In genomic region chr3:96277800-96278624, GRCm38 (mm10) we compare ENCODE assay signal across 8 mouse cellular contexts. TPM values are rescaled to one million over a fixed set of nuclear protein-coding genes. Genes with fewer than 3 reads are reported as not detected.
DNase-seq lines count a peak whose midpoint lies in the region; ATAC-seq lines count a peak whose summit lies in the region.

No protein-coding gene starts in this region.

- peak overlapping the region; percentile 43 to 51 for H3K4me3 ChIP-seq in heart, embryonic 14.5 days (ENCODE audit: control insufficient read depth in 1 of 2, insufficient read depth in 1 of 2, low read depth in 1 of 2, low read length in 2 of 2)
- peak overlapping the region; percentile 64 for H3K4me3 ChIP-seq in liver, embryonic 12.5 days
- H3K4me3 ChIP-seq in stomach, embryonic 14.5 days (ENCODE audit: low read depth, low read length) = peak overlapping the region; percentile 39

- peak; percentile 92 to 97 for DNase-seq in CD8-positive naive resting alpha-beta T cell, adult 2 months (ENCODE audit: low read depth in 2 of 2, low spot score in 2 of 2)
- peak; percentile 63 for DNase-seq in c-Kit-negative CD71-positive TER-119-positive erythroid progenitor cells, embryonic 14.5 days (ENCODE audit: low read depth, low spot score)
- peak; percentile 90 for DNase-seq in fibroblast of lung, adult 2 months (ENCODE audit: low read depth)
- peak; percentile 95 for DNase-seq in kidney, postnatal 10 days
- DNase-seq in naive thymus-derived CD4-positive, alpha-beta T cell, adult 2 months (ENCODE audit: low read depth) = peak; percentile 97

- WGBS in heart, embryonic 14.5 days = under 1% methylated on average over 49 of the region's 49 CpGs
- WGBS in liver, embryonic 12.5 days (ENCODE audit: insufficient replicate concordance) = 1% methylated on average over 49 of the region's 49 CpGs
- under 1% methylated on average over 49 of the region's 49 CpGs for WGBS in stomach, embryonic 14.5 days

- peaks cover 0 to 3% of the 10 kb centered on the region in 2 experiments; a peak in 1 of 4 replicates for H3K4me1 ChIP-seq in heart, embryonic 14.5 days (ENCODE audit: control insufficient read depth in 2 of 2, insufficient read depth in 2 of 2, low read length in 2 of 2)
- peaks cover 25% of the 10 kb centered on the region for H3K4me1 ChIP-seq in liver, embryonic 12.5 days
- 0 out of 2 replicates have a peak, but pooled peaks cover 7% of the 10 kb centered on the region for H3K4me1 ChIP-seq in stomach, embryonic 14.5 days (ENCODE audit: control insufficient read depth, insufficient read depth, low read length)

- no peaks in the 10 kb centered on the region for H3K36me3 ChIP-seq in heart, embryonic 14.5 days (ENCODE audit: control insufficient read depth, insufficient read depth, low read length)
- no peaks in the 10 kb centered on the region for H3K36me3 ChIP-seq in liver, embryonic 12.5 days
- no peaks in the 10 kb centered on the region for H3K36me3 ChIP-seq in stomach, embryonic 14.5 days (ENCODE audit: control insufficient read depth, insufficient read depth, low read length)

- H3K9me3 ChIP-seq in heart, embryonic 14.5 days (ENCODE audit: control insufficient read depth, low read length) = no peaks in the 10 kb centered on the region
- no peaks in the 10 kb centered on the region for H3K9me3 ChIP-seq in liver, embryonic 12.5 days (replicated peaks)
- H3K9me3 ChIP-seq in stomach, embryonic 14.5 days (ENCODE audit: control insufficient read depth, low read depth, low read length) = no peaks in the 10 kb centered on the region

- H3K4me2 ChIP-seq in heart, embryonic 14.5 days (ENCODE audit: low read length) = peak overlapping the region; percentile 84
- peak overlapping the region; percentile 92 for H3K4me2 ChIP-seq in liver, embryonic 12.5 days
- peak overlapping the region; percentile 72 for H3K4me2 ChIP-seq in stomach, embryonic 14.5 days (replicated peaks; ENCODE audit: low read depth, low read length)

- H3K27me3 ChIP-seq in heart, embryonic 14.5 days (ENCODE audit: control insufficient read depth, insufficient read depth, low read length) = peaks cover 8% of the 10 kb centered on the region; the same call in 1 of the 2 replicates
- H3K27me3 ChIP-seq in liver, embryonic 12.5 days (replicated peaks) = peaks cover 23% of the 10 kb centered on the region
- no peaks in the 10 kb centered on the region for H3K27me3 ChIP-seq in stomach, embryonic 14.5 days (ENCODE audit: control insufficient read depth, insufficient read depth, low read length)

- peak overlapping the region; percentile 76 to 85 for H3K27ac ChIP-seq in heart, embryonic 14.5 days (replicated peaks in 1 of 2; ENCODE audit: control insufficient read depth in 1 of 2, insufficient read depth in 1 of 2, low read depth in 2 of 2, low read length in 2 of 2)
- H3K27ac ChIP-seq in liver, embryonic 12.5 days = peak overlapping the region; percentile 80
- peak overlapping the region; percentile 74 for H3K27ac ChIP-seq in stomach, embryonic 14.5 days (ENCODE audit: low read length)

- peak; percentile 83 for ATAC-seq in heart, embryonic 14.5 days (ENCODE audit: insufficient number of reproducible peaks, insufficient read depth, low FRiP score, low read depth)
- ATAC-seq in liver, embryonic 12.5 days = peak; percentile 90
- peak; percentile 90 for ATAC-seq in stomach, embryonic 14.5 days (ENCODE audit: insufficient number of reproducible peaks, insufficient read depth, low FRiP score, low read depth)

- peak overlapping the region; percentile 63 for H3K9ac ChIP-seq in heart, embryonic 14.5 days (ENCODE audit: low read length)
- H3K9ac ChIP-seq in liver, embryonic 12.5 days = peak overlapping the region; percentile 80
- peak overlapping the region; percentile 43 for H3K9ac ChIP-seq in stomach, embryonic 14.5 days (replicated peaks; ENCODE audit: low read depth, low read length)

RNA-seq across cellular contexts. Expression of gene Hist2h2bb, which starts 8.5 kb away (rescaled TPM):
- polyA plus RNA-seq in heart, embryonic 14.5 days (2014; fragmentation: Nextera tagmentation; extraction: Ambion mirVana) = 4.0 and 7.9 TPM in 2 replicates
- polyA plus RNA-seq in liver, embryonic 12.5 days (2016; fragmentation: Nextera tagmentation; extraction: Ambion mirVana) = 23.6 and 31.6 TPM in 2 replicates
- polyA plus RNA-seq in stomach, embryonic 14.5 days (2014; fragmentation: Nextera tagmentation; extraction: Ambion mirVana) = 20.5 and 23.7 TPM in 2 replicates

RNA-seq across cellular contexts. Expression of gene Hist2h3b, which starts 9.6 kb away (rescaled TPM):
- polyA plus RNA-seq in heart, embryonic 14.5 days (2014; fragmentation: Nextera tagmentation; extraction: Ambion mirVana) = 26.9 and 32.0 TPM in 2 replicates
- polyA plus RNA-seq in liver, embryonic 12.5 days (2016; fragmentation: Nextera tagmentation; extraction: Ambion mirVana) = 99.1 and 113 TPM in 2 replicates
- 68.9 and 80.2 TPM in 2 replicates for polyA plus RNA-seq in stomach, embryonic 14.5 days (2014; fragmentation: Nextera tagmentation; extraction: Ambion mirVana)

RNA-seq across cellular contexts. Expression of gene Hist2h4, which starts 14.9 kb away (rescaled TPM):
- polyA plus RNA-seq in heart, embryonic 14.5 days (2014; fragmentation: Nextera tagmentation; extraction: Ambion mirVana) = 3.4 and 5.0 TPM in 2 replicates
- polyA plus RNA-seq in liver, embryonic 12.5 days (2016; fragmentation: Nextera tagmentation; extraction: Ambion mirVana) = 27.0 and 29.3 TPM in 2 replicates
- 9.6 and 15.0 TPM in 2 replicates for polyA plus RNA-seq in stomach, embryonic 14.5 days (2014; fragmentation: Nextera tagmentation; extraction: Ambion mirVana)

RNA-seq across cellular contexts. Expression of gene Fcgr1, which starts 15.8 kb away (rescaled TPM):
- polyA plus RNA-seq in heart, embryonic 14.5 days (2014; fragmentation: Nextera tagmentation; extraction: Ambion mirVana) = 2.1 and 3.2 TPM in 2 replicates
- polyA plus RNA-seq in liver, embryonic 12.5 days (2016; fragmentation: Nextera tagmentation; extraction: Ambion mirVana) = 2.4 and 2.7 TPM in 2 replicates
- 3.0 and 3.8 TPM in 2 replicates for polyA plus RNA-seq in stomach, embryonic 14.5 days (2014; fragmentation: Nextera tagmentation; extraction: Ambion mirVana)

RNA-seq across cellular contexts. Expression of gene Hist2h3c1, which starts 31.5 kb away (rescaled TPM):
- polyA plus RNA-seq in heart, embryonic 14.5 days (2014; fragmentation: Nextera tagmentation; extraction: Ambion mirVana) = 1.2 TPM in 1 of 2 replicates, not detected in the other
- polyA plus RNA-seq in liver, embryonic 12.5 days (2016; fragmentation: Nextera tagmentation; extraction: Ambion mirVana) = 2.7 and 3.0 TPM in 2 replicates
- 1.4 and 3.0 TPM in 2 replicates for polyA plus RNA-seq in stomach, embryonic 14.5 days (2014; fragmentation: Nextera tagmentation; extraction: Ambion mirVana)

Comparison
In these comparisons a context has a peak if more than half of its experiments do, and no peak if none do; other contexts are left out.
1. Peak in every context shown above with its lines: DNase-seq, ATAC-seq, H3K4me3 ChIP-seq and H3K27ac ChIP-seq.